Mouse (Mus musculus): ENCODE data around the gene Ndufa13. TPM values are rescaled to one million over a fixed set of nuclear protein-coding genes. Genes with fewer than 3 reads are reported as not detected.
"Not testable (repeated sequence)": the region's sequence is repeated elsewhere in the genome, so short reads cannot be mapped to it uniquely, and the experiment has no call there.

Ndufa13 gene
- polyA plus RNA-seq (2016; fragmentation: Nextera tagmentation; extraction: Ambion mirVana): 217 and 256 TPM in 2 replicates

DNA sequence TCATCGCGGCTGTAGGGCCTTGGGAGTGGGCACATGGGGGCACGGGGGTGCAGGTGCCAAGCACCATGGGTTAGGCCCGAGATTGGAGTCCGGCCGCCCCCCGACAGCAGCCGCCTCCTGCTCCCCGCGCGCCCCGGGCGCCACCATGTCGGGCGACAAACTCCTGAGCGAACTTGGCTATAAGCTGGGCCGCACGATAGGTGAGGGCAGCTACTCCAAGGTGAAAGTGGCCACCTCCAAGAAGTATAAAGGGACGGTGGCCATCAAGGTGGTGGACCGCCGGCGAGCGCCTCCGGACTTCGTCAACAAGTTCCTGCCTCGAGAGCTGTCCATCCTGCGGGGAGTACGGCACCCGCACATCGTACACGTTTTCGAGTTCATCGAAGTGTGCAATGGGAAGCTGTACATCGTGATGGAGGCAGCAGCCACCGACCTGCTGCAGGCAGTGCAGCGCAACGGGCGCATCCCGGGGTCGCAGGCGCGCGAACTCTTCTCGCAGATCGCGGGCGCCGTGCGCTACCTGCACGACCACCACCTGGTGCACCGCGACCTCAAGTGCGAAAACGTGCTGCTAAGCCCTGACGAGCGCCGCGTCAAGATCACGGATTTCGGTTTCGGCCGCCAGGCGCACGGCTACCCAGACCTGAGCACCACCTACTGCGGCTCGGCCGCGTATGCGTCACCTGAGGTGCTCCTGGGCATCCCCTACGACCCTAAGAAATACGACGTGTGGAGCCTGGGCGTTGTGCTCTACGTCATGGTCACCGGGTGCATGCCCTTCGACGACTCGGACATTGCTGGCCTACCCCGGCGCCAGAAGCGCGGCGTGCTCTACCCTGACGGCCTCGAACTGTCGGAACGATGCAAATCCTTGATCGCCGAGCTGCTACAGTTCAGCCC, at the start of gene Ndufa13, which contains the start of the genes Tssk6 and Yjefn3:
Ndufa13 (minus strand) TSS at position 396 of the 900 bp plus-strand sequence.
Tssk6 (plus strand) TSS at position 22 of the 900 bp plus-strand sequence.
Yjefn3 (minus strand) TSS at position 550 of the 900 bp plus-strand sequence.
- no peak for DNase-seq (ENCODE audit: low spot score)
- Histone ChIP-seq H3K27me3 (ENCODE audit: insufficient read depth, poor library complexity, severe bottlenecking) (no peaks in the 10 kb centered on the region), H3K9me3 (no peaks in the 10 kb centered on the region), H3K4me3 (peak within 1 kb of the TSS; percentile 78), H3K27ac (peak within 1 kb of the TSS; percentile 97), H3K4me1 (peaks cover 55% of the 10 kb centered on the region), H3K36me3 (peaks cover 23% of the 10 kb centered on the region)
- WGBS: 7% methylated on average over 89 of the region's 89 CpGs

DNA sequence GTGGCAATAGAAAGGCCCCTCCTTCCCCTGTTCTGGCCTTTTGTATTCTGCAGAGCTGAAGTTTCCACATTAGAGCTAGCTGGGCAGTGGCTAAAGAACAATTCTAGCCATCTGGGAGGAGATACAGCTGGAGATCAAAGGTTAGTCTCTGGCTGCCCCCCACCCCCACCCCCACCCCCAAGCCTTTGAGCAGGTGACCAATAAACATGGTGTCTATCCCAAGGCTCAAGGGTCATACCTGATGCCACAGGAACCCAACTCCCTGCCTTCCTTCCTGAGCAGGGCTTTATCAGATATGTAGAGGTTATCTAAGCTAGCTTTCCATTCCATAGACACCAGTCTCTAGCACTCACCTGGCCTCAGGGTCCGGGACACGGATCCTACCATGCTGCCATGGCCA, 47.9 kb upstream of the Ndufa13 start:
- Histone ChIP-seq H3K4me3 (no peak overlapping the region), H3K27me3 (ENCODE audit: insufficient read depth, poor library complexity, severe bottlenecking) (no peaks in the 10 kb centered on the region), H3K4me1 (peaks cover 27% of the 10 kb centered on the region), H3K9me3 (no peaks in the 10 kb centered on the region), H3K27ac (no peak overlapping the region), H3K36me3 (peaks cover 20% of the 10 kb centered on the region)
- no peak for DNase-seq (ENCODE audit: low spot score)
- 97% methylated on average over 2 of the region's 2 CpGs for WGBS

DNA sequence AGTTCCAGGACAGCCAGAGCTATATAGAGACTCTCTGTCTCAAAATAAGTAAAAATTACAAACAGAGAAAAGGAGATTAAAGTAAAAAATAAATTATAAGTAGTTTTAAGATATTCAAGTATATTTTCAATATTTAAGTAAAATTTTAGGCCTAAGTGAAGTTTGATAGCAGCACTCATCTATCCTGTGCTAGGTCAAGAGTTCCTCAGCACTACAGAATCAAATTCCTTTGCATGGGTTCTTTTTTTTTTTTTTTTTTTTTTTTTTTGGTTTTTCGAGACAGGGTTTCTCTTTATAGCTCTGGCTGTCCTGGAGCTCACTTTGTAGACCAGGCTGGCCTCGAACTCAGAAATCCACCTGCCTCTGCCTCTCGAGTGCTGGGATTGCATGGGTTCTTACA, 40.1 kb upstream of the Ndufa13 start:
- not testable (repeated sequence) for H3K4me3 ChIP-seq; H3K9me3 ChIP-seq; DNase-seq (ENCODE audit: low spot score); H3K27me3 ChIP-seq (ENCODE audit: insufficient read depth, poor library complexity, severe bottlenecking); H3K27ac ChIP-seq
- WGBS: 64% methylated on average over 3 of the region's 3 CpGs
- H3K36me3 ChIP-seq: peaks cover 15% of the 10 kb centered on the region
- peaks cover 67% of the 10 kb centered on the region for H3K4me1 ChIP-seq

DNA sequence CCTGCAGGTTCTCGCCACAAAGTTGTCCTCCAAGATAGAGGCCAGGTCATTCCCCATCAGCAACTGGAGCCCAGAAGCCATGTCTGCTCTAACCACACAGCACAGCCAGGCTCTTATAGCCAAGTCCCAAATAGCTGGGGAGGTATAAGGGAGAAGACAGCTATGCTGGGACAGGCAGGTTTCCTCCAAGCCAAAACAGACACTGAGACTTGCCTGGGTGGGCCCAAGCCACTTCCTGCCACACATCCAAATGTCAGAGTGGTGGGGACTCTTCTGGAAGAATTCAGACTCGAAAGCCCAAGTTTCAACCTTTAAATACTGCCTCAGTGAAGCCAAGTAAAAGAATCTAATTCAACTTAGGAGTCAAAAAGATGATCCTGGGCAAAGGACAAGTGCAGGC, 38.0 kb upstream of the Ndufa13 start:
- Histone ChIP-seq H3K4me3 (no peak overlapping the region), H3K36me3 (peaks cover 14% of the 10 kb centered on the region), H3K9me3 (no peaks in the 10 kb centered on the region), H3K27me3 (ENCODE audit: insufficient read depth, poor library complexity, severe bottlenecking) (no peaks in the 10 kb centered on the region), H3K4me1 (peaks cover 81% of the 10 kb centered on the region), H3K27ac (peak overlapping the region; percentile 71)
- WGBS: 86% methylated on average over 2 of the region's 2 CpGs
- no peak for DNase-seq (ENCODE audit: low spot score)

DNA sequence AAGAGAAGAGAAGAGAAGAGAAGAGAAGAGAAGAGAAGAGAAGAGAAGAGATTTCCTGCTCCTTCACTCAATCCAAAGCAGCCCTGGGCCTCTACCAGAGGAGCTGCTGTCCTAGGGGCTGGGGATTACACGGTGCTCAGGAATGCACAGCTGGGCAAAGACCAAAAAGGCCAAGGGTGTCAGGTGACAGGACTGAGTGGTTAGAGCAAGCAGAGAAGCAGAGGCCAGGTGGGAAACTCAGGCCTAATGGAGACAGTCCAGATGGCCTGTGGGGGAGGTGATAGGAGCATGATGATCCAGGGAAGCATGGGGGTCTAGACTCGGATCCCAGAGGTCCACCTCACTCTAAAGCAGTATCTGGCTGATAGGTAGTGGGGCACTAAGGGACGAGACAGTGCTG, 37.3 kb upstream of the Ndufa13 start:
- Histone ChIP-seq H3K4me3 (no peak overlapping the region), H3K27ac (peak overlapping the region; percentile 71), H3K9me3 (no peaks in the 10 kb centered on the region), H3K27me3 (ENCODE audit: insufficient read depth, poor library complexity, severe bottlenecking) (no peaks in the 10 kb centered on the region), H3K4me1 (peaks cover 88% of the 10 kb centered on the region), H3K36me3 (peaks cover 21% of the 10 kb centered on the region)
- WGBS: 20% methylated on average over 3 of the region's 3 CpGs
- peak; percentile 83 for DNase-seq (ENCODE audit: low spot score)

DNA sequence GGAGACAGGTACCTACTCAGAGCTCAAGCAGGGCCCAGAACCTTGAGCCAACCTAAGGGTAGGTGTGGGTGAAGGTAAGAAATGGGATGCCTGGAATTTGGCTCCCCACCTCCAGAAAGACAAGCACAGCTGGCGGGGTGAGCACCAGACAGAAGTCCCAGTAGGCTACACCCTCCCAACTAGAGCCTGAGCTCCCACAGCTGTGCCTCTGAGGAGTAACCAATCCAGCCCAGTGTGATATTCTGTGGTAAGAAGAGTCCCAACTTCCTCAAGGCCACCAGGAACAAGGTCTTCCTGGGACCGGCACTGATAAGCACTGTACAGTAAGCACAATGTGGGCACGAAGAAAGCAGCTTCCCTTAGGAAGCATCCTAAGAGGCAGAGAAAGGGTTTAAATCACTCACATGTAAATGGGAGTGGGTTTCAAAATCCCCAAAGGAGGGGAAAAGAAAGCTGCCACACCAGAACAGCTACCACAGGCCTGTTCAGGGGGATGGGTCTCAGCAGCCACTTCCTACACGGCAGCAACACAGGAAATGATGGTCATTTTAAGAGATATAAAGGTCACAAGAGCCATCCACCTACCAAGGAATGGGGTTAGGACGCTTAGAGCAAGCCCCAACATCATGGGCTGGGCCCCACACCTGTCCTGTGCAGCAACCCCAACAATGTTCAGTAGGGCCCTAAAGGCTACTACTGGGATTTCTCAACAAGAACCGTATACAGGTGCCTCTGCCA, 36.1 kb upstream of the Ndufa13 start:
- H3K27ac ChIP-seq: peak overlapping the region; percentile 89
- 68% methylated on average over 6 of the region's 6 CpGs for WGBS

DNA sequence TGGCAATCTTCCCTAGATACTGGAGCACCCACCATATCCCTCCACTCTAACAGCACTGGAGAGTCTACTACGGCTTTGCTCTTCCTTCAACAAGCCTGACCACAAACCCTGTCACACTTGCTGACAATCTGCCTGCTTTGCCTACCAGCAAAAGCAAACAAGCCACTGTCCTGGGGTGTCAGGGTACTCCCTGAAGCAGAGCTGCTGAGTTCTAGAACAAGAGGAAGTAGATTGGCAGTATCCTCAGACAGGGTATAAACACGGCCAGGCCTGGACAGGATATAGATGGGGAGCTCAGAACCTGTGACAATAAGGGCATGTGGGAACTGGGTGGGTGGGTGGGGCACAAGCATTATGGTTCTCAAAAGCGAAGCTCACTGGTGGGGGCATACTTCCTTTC, 35.1 kb upstream of the Ndufa13 start:
- Histone ChIP-seq H3K27ac (peak overlapping the region; percentile 89), H3K4me1 (peaks cover 72% of the 10 kb centered on the region), H3K36me3 (peaks cover 32% of the 10 kb centered on the region), H3K4me3 (no peak overlapping the region), H3K9me3 (no peaks in the 10 kb centered on the region), H3K27me3 (ENCODE audit: insufficient read depth, poor library complexity, severe bottlenecking) (no peaks in the 10 kb centered on the region)
- 81% methylated on average over 3 of the region's 3 CpGs for WGBS
- no peak for DNase-seq (ENCODE audit: low spot score)

More for the DNA sequence above, 36.1 kb upstream of the Ndufa13 start:
- Histone ChIP-seq H3K4me1 (peaks cover 80% of the 10 kb centered on the region), H3K9me3 (no peaks in the 10 kb centered on the region), H3K4me3 (no peak overlapping the region), H3K27me3 (ENCODE audit: insufficient read depth, poor library complexity, severe bottlenecking) (no peaks in the 10 kb centered on the region), H3K36me3 (peaks cover 31% of the 10 kb centered on the region)
- DNase-seq (ENCODE audit: low spot score): no peak

DNA sequence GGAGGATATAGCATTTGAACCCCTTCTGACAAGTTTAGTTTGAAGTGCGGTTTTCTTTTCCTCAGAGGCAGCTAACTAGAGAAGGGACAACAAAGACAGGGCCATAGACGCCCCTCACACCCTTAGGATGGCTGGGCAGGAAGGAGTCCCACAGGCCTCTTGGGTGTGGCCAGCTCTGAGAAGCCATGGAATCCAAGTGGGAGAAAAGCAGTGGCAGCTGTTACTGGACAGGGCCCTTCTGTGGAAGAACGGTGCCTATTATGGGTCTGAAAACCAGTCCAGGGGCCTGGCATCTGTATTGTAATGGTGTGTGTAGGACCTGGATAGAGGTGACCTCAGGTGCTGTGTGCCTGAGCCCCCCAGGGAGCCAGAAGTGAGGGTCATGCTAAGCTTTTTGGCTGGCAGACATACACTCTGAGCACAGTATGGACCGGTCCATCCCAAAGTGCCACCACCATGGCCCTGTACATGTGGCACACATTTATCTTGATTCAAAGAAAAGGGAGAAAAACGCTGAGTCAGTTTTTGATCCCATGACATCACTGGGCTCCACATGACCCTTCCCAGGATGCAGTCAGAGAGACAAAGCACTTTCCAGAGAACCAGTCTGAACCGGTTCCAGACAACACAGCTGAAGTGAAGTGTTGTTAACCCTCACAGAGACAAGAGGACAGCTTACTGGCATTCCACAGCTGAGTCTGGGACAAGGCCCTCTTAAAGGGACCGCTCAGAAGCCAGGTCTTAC, 33.9 kb upstream of the Ndufa13 start:
- H3K27me3 ChIP-seq (ENCODE audit: insufficient read depth, poor library complexity, severe bottlenecking): no peaks in the 10 kb centered on the region
- no peaks in the 10 kb centered on the region for H3K9me3 ChIP-seq
- peaks cover 66% of the 10 kb centered on the region for H3K4me1 ChIP-seq
- peak; percentile 94 for DNase-seq (ENCODE audit: low spot score)
- peaks cover 35% of the 10 kb centered on the region for H3K36me3 ChIP-seq
- peak overlapping the region; percentile 89 for H3K27ac ChIP-seq
- H3K4me3 ChIP-seq: no peak overlapping the region; the same call in 1 of the 2 replicates
- WGBS: 54% methylated on average over 7 of the region's 7 CpGs

DNA sequence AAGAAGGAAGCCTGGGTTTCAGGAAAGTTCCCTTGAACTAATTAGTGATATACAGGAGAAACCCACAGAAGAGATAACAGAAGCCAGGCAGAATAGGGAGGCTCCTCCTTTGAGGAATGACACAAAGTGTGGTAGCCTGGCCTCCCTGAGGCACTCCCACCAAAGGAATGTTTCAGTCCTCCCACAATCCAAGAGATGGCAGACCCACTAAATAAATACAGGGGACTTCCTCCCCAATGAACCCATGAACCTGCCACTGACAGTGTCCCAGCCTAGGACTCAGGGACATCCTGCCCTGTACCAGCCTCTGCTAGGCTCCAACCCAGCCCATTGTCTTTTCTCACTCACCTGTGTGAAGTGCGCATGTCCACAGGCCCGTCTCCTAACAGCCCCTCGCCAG, 33.1 kb upstream of the Ndufa13 start:
- H3K27ac ChIP-seq: peak overlapping the region; percentile 89
- peaks cover 35% of the 10 kb centered on the region for H3K36me3 ChIP-seq
- DNase-seq (ENCODE audit: low spot score): no peak
- WGBS: 87% methylated on average over 3 of the region's 3 CpGs
- no peak overlapping the region for H3K4me3 ChIP-seq
- H3K9me3 ChIP-seq: no peaks in the 10 kb centered on the region
- no peaks in the 10 kb centered on the region for H3K27me3 ChIP-seq (ENCODE audit: insufficient read depth, poor library complexity, severe bottlenecking)
- H3K4me1 ChIP-seq: peaks cover 60% of the 10 kb centered on the region

DNA sequence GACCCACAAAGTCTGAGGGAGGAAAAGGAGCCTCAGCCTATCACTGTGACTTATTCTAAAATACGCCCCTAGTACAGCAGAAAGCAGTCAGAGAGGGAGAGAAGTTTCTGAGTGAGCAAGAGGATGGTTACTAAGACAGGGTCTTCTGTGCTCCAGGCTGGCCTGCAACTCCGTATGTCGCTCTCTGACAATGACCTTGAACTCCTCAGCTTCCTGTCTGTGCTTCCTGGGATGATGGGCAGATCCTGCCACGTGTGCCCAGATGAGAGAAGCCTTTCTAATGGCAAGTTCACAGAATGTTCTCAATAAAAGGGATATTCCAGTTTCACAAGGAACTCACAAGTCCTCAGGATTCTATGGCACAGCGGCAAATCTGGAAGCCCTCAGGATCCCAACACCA, 32.2 kb upstream of the Ndufa13 start:
- Histone ChIP-seq H3K27ac (0 out of 2 replicates have a peak overlapping the region, but pooled peaks have one; percentile 89), H3K9me3 (no peaks in the 10 kb centered on the region), H3K4me1 (peaks cover 52% of the 10 kb centered on the region), H3K36me3 (peaks cover 35% of the 10 kb centered on the region), H3K27me3 (ENCODE audit: insufficient read depth, poor library complexity, severe bottlenecking) (no peaks in the 10 kb centered on the region), H3K4me3 (no peak overlapping the region)
- WGBS: 80% methylated on average over 5 of the region's 5 CpGs
- DNase-seq (ENCODE audit: low spot score): no peak

DNA sequence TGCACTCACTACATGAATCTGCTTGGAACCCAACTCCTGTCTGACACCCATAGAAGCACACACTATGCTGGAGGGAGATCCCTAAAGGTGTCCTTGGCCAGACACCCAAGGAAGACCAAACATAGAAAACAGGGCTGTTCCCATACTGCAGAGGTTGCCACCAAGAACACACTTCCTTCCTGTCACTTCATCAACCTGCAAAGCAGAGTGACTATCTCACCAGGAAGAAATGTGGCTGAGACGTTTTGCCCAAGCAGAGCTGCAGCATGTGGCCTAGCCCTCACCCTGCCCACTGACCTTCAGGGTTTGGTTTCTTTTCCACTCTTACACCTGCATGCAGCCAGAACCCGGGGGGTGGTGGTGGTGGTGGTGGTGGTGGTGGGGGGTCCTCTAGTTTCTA, 31.5 kb upstream of the Ndufa13 start:
- Histone ChIP-seq H3K4me1 (peaks cover 45% of the 10 kb centered on the region), H3K27me3 (ENCODE audit: insufficient read depth, poor library complexity, severe bottlenecking) (no peaks in the 10 kb centered on the region), H3K27ac (no peak overlapping the region), H3K9me3 (no peaks in the 10 kb centered on the region), H3K4me3 (no peak overlapping the region), H3K36me3 (peaks cover 36% of the 10 kb centered on the region)
- 68% methylated on average over 2 of the region's 2 CpGs for whole genome bisulfite sequencing
- DNase-seq (ENCODE audit: low spot score): no peak

DNA sequence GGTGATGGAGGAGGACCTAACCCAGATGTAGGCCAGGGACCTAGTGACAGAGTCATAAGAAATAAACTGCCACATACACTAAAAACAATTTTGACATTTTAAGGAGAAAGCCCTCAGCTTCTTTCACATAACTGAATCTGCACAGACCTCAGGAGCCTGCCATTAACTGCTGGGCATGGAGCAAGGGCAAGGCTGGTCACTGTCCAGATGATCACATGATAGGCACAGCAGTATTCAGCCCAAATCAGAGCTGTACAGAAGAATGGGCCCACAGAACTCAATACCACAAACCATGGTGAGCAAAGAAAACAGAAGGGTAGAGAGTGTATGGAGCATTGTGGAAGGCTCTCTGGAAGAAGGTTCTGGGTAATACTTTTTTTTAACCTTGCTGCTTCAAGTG, 24.5 kb upstream of the Ndufa13 start:
- peaks cover 31% of the 10 kb centered on the region for H3K36me3 ChIP-seq
- no peaks in the 10 kb centered on the region for H3K27me3 ChIP-seq (ENCODE audit: insufficient read depth, poor library complexity, severe bottlenecking)
- H3K9me3 ChIP-seq: no peaks in the 10 kb centered on the region
- H3K4me1 ChIP-seq: peaks cover 26% of the 10 kb centered on the region
- no peak overlapping the region for H3K27ac ChIP-seq
- no peak overlapping the region for H3K4me3 ChIP-seq
- DNase-seq (ENCODE audit: low spot score): no peak

Measured in heart, embryonic 10.5 days (tissue).